Mouse (Mus musculus) ES-Bruce4 (cell line): Measurements from ENCODE around the gene Slc38a3.

ENCODE experiments used
- CTCF ChIP-seq: IDR thresholded peaks from one replicate; pipeline ENCODE4 v1.8.1; 2011; ENCODE audit warnings: low read depth, low read length
- EP300 ChIP-seq: IDR thresholded peaks from 2 replicates; pipeline ENCODE4 v1.6.1; 2011; ENCODE audit warnings: low read depth, low read length; ENCODE audit not compliant: insufficient read depth

- TF ChIP-seq CTCF (no peak), EP300 (no peak)
These were observed 49.8 kb downstream of the Slc38a3 start for GRCm38 (mm10) chr9:107619546-107619879.
